Mouse (Mus musculus) embryonic facial prominence, embryonic 11.5 days (tissue): ENCODE measurements at regions not wholly inside any gene's neighbourhood (a gene's known extent, or its start where the extent isn't known, plus 50 kb on each side); places are given as distances from the start of the nearest gene placed in this dataset.

Source experiments
- ATAC-seq: fragments of 200-750 bp; cut with Nextera tagmentation; replicated peaks from 2 replicates; pipeline ENCODE4 v1.8.0; 2017; ENCODE audit warnings: low read depth; ENCODE audit not compliant: insufficient number of reproducible peaks, low FRiP score, low TSS enrichment
- DNase-seq: peaks from one replicate; pipeline ENCODE4 v3.0.0-alpha.2; 2015; ENCODE audit warnings: low spot score
- H3K27ac ChIP-seq: fragments of 300-500 bp; sonication (generic); replicated peaks from 2 replicates; pipeline ENCODE4 v1.5.1; 2014; ENCODE audit warnings: mild to moderate bottlenecking, low read depth, low read length, control low read depth
- H3K27me3 ChIP-seq: fragments of 300-500 bp; sonication (generic); 2 replicates; pipeline ENCODE4 v1.6.1; 2014; ENCODE audit warnings: mild to moderate bottlenecking, low read length, moderate library complexity, mixed read lengths; ENCODE audit not compliant: control insufficient read depth, insufficient read depth
- H3K36me3 ChIP-seq: fragments of 300-500 bp; sonication (generic); replicated peaks from 2 replicates; pipeline ENCODE4 v1.6.1; 2014; ENCODE audit warnings: low read depth, mild to moderate bottlenecking, low read length, moderate library complexity, mixed read lengths; ENCODE audit not compliant: control insufficient read depth, insufficient read depth
- H3K4me1 ChIP-seq: fragments of 300-500 bp; sonication (generic); 2 replicates; pipeline ENCODE4 v1.6.1; 2014; ENCODE audit warnings: low read length, mixed read lengths; ENCODE audit not compliant: control insufficient read depth, insufficient read depth
- H3K4me2 ChIP-seq: fragments of 300-500 bp; sonication (generic); 2 replicates; pipeline ENCODE4 v1.6.1; 2014; ENCODE audit warnings: low read depth, mild to moderate bottlenecking, control low read depth, low read length, moderate library complexity
- H3K4me3 ChIP-seq: fragments of 300-500 bp; sonication (generic); 2 replicates; pipeline ENCODE4 v1.5.1; 2014; ENCODE audit warnings: low read depth, low read length, control low read depth
- H3K9ac ChIP-seq: fragments of 300-500 bp; sonication (generic); replicated peaks from 2 replicates; pipeline ENCODE4 v1.6.1; 2014; ENCODE audit warnings: mild to moderate bottlenecking, control low read depth, low read length
- H3K9me3 ChIP-seq: fragments of 300-500 bp; sonication (generic); replicated peaks from 2 replicates; pipeline ENCODE4 v1.6.1; 2016; ENCODE audit warnings: mild to moderate bottlenecking, low read length, inconsistent platforms, mixed read lengths; ENCODE audit not compliant: control insufficient read depth
- WGBS: fragments of 180-500 bp; shearing (Covaris S2); extraction: QIAGEN DNeasy Blood & Tissue Kit; methylation state at CpG from one replicate; pipeline ENCODE4 v1.1.7; 2014; 5-methylcytosine and 5-hydroxymethylcytosine counted together

GRCm38 (mm10) chr6:110439509-110439908 lies 205.9 kb upstream of the Grm7 start:
- DNase-seq (peak; percentile 70), ATAC-seq (peak; percentile 65; the same call in 1 of the 2 replicates)
- no peaks in the 10 kb centered on the region for H3K9me3 ChIP-seq

DNA sequence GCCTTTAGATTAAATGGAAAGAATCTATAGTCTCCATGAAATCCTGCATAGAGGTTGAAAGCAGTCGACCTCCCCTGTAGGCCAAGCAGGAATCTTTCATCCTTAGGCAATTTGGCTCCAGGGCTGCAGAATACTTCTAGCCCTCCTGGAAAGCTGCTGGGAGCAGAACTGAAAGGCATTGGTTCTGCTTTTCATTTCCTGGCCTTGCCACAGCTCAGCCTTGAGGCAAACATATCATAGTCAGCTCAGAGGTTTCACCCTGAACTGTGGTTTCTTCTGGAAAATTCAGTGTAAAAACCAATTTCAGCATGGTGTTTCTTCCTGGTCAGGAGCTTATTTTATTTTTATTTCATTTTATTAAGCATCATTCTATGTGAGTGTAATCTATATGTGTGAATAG lies 182.0 kb upstream of the Grm7 start:
- Histone ChIP-seq H3K4me2 (no peak overlapping the region), H3K9me3 (no peaks in the 10 kb centered on the region), H3K4me3 (no peak overlapping the region), H3K36me3 (no peaks in the 10 kb centered on the region), H3K4me1 (no peaks in the 10 kb centered on the region), H3K27ac (no peak overlapping the region), H3K27me3 (no peaks in the 10 kb centered on the region), H3K9ac (no peak overlapping the region)
- no peak for ATAC-seq
- DNase-seq, result peak; percentile 11
- 35% methylated on average over 1 of the region's 1 CpGs for WGBS

More at GRCm38 (mm10) chr6:110439509-110439908, 205.9 kb upstream of the Grm7 start:
- no peak overlapping the region for H3K4me3 ChIP-seq
- no peak overlapping the region for H3K27ac ChIP-seq
- no peaks in the 10 kb centered on the region for H3K36me3 ChIP-seq
- no peaks in the 10 kb centered on the region for H3K4me1 ChIP-seq
- H3K9ac ChIP-seq, result no peak overlapping the region
- H3K4me2 ChIP-seq, result no peak overlapping the region
- no peaks in the 10 kb centered on the region for H3K27me3 ChIP-seq

DNA sequence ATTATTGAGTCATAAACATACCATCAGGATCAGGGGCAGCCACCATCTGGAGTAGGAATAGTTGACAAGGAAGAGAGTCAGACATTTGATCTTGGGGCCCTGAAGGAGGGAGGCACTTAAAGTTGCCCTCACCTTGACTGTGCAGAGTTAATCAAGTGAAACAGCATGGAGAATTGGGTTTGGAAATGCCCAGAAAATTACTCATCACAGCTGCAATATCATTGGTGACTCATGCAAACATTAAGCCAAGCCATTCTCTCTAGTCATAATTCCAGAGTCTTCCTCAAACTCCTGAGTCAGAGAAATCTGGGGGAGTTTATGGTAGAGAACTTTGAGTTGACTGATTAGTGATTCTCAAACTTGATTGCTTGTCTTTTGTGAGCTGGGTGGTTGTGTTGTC lies 177.7 kb upstream of the Grm7 start:
- Histone ChIP-seq H3K27me3 (no peaks in the 10 kb centered on the region), H3K4me3 (no peak overlapping the region), H3K27ac (no peak overlapping the region), H3K4me1 (no peaks in the 10 kb centered on the region), H3K36me3 (no peaks in the 10 kb centered on the region), H3K9me3 (no peaks in the 10 kb centered on the region), H3K4me2 (no peak overlapping the region), H3K9ac (no peak overlapping the region)
- DNase-seq (no peak), ATAC-seq (no peak)

DNA sequence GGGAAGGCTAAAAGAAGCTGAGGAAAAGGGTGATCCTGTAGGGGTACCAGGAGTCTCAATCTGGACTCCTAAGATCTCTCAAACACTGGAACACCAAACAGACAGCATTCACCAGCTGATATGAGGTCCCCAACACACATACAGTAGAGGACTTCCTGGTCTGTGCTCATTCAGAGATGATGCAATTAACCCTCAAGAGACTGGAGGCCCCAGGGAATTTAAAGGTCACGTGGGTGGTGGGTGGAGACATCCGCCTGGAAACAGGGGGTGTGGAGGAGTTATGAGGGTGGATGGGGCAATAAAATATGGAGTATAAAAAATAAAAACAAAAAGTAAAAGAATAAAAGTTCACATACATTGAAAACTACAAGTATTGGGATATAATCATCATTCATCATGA lies 139.5 kb upstream of the Grm7 start:
- Histone ChIP-seq H3K4me1 (no peaks in the 10 kb centered on the region), H3K9me3 (no peaks in the 10 kb centered on the region), H3K4me3 (no peak overlapping the region), H3K27me3 (no peaks in the 10 kb centered on the region), H3K36me3 (no peaks in the 10 kb centered on the region), H3K4me2 (no peak overlapping the region), H3K9ac (no peak overlapping the region), H3K27ac (no peak overlapping the region)
- no peak for DNase-seq
- WGBS, result 80% methylated on average over 2 of the region's 2 CpGs
- ATAC-seq, result no peak

GRCm38 (mm10) chr6:110510494-110510893 lies 134.9 kb upstream of the Grm7 start:
- no peaks in the 10 kb centered on the region for H3K9me3 ChIP-seq
- H3K36me3 ChIP-seq, result no peaks in the 10 kb centered on the region
- no peak overlapping the region for H3K27ac ChIP-seq
- no peak overlapping the region for H3K4me2 ChIP-seq
- DNase-seq, result peak; percentile 1
- ATAC-seq, result no peak
- H3K4me3 ChIP-seq, result no peak overlapping the region
- H3K9ac ChIP-seq, result no peak overlapping the region
- H3K27me3 ChIP-seq, result no peaks in the 10 kb centered on the region
- H3K4me1 ChIP-seq, result no peaks in the 10 kb centered on the region

DNA sequence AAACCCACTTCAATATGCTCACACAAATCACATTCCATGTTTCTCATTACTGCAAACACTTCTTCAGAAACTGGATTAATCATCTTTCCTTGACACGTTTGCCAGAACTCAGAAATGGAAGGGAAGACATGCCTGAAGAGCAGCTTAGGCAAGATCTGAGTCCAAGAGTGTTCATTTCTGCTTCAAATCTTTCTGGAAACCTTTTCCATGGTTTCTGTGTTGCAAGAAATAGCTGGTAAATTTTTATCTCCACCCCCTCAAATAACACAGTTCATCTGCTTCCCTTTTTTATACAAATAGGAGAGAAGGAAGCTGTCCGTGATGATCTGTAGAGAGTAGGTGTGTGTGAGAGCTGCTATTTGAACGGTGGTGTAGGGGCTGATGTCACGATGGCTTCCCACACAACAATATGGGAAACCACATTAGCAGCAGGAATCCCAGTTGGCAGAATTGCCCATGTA lies 106.6 kb upstream of the Grm7 start:
- no peak for ATAC-seq
- Histone ChIP-seq H3K4me1 (no peaks in the 10 kb centered on the region), H3K27me3 (no peaks in the 10 kb centered on the region), H3K4me2 (no peak overlapping the region), H3K9me3 (no peaks in the 10 kb centered on the region), H3K27ac (no peak overlapping the region), H3K36me3 (no peaks in the 10 kb centered on the region), H3K4me3 (no peak overlapping the region), H3K9ac (no peak overlapping the region)
- DNase-seq, result no peak
- 80% methylated on average over 4 of the region's 4 CpGs for WGBS

DNA sequence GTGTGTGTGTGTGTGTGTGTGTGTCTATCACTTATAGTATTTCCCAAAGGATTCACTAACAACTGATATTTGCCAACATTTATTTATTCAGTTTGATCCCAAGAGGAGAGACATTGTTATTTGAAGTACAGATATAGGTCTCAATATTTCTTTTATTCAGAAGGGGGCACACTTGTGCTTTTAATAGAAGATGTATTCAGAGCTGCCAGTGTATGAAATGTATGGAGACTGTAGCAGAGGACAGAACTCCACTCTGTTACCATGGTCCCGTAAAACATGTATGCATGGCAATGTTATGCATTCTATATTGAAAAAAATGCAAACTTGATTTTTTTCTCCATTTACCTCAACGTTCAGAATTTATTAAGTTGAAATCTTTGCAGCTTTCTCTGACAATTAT lies 99.8 kb upstream of the Grm7 start:
- no peak for DNase-seq
- no peak overlapping the region for H3K4me2 ChIP-seq
- no peaks in the 10 kb centered on the region for H3K4me1 ChIP-seq
- no peak for ATAC-seq
- H3K4me3 ChIP-seq, result no peak overlapping the region
- H3K27ac ChIP-seq, result no peak overlapping the region
- no peaks in the 10 kb centered on the region for H3K27me3 ChIP-seq
- H3K9ac ChIP-seq, result no peak overlapping the region
- H3K36me3 ChIP-seq, result no peaks in the 10 kb centered on the region
- no peaks in the 10 kb centered on the region for H3K9me3 ChIP-seq
- WGBS, result 71% methylated on average over 2 of the region's 2 CpGs

DNA sequence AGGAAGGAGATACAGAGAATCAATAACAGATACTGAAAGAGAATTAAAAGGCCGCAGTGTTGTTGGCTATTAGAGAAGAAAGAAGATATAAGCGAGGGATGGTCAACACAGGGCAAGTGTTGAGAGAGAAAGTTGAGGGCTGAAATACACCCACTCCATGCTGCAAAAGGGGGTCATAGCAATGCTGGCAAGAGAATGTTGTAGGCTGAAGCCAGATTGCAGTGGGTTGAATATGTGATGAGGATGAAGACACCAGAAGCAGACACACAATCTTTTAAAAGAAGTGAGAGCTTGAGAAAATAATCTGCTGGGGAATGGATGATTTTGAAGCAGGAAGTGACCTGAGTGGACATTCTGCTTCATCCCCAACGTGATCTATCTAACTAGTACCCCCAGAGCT lies 90.5 kb upstream of the Grm7 start:
- no peaks in the 10 kb centered on the region for H3K4me1 ChIP-seq
- H3K4me3 ChIP-seq, result no peak overlapping the region
- no peak overlapping the region for H3K4me2 ChIP-seq
- H3K9ac ChIP-seq, result no peak overlapping the region
- no peaks in the 10 kb centered on the region for H3K27me3 ChIP-seq
- H3K36me3 ChIP-seq, result no peaks in the 10 kb centered on the region
- WGBS, result 82% methylated on average over 3 of the region's 3 CpGs
- H3K27ac ChIP-seq, result no peak overlapping the region
- DNase-seq (no peak), ATAC-seq (no peak)
- H3K9me3 ChIP-seq, result no peaks in the 10 kb centered on the region

DNA sequence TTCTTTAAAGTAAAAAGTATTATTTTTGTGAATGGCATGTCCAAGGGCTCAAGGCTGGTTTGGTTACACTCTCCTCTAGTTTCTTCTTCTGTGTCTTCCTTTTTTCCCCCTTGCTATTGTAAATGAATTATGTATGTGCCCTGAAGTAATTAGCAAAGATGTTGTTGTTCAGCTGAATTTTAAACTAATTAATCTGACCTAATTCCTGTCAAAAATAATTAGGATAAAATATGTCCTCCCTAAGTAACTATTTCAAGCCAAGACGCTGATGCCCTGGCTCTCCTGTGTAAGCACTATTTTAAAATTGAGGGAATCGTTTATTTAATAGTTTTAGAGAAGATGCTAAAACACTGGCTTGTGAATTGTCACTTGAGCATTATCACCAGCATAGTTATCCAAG lies 85.7 kb upstream of the Grm7 start:
- no peaks in the 10 kb centered on the region for H3K27me3 ChIP-seq
- no peaks in the 10 kb centered on the region for H3K4me1 ChIP-seq
- H3K9ac ChIP-seq, result no peak overlapping the region
- no peak overlapping the region for H3K4me2 ChIP-seq
- DNase-seq, result no peak
- H3K4me3 ChIP-seq, result no peak overlapping the region
- no peak for ATAC-seq
- H3K27ac ChIP-seq, result no peak overlapping the region
- H3K36me3 ChIP-seq, result no peaks in the 10 kb centered on the region
- WGBS, result 81% methylated on average over 2 of the region's 2 CpGs
- no peaks in the 10 kb centered on the region for H3K9me3 ChIP-seq
